Mouse (Mus musculus) heart, postnatal 25 days (tissue): Measurements from ENCODE around the gene Ccdc74a. TPM values are rescaled to one million over a fixed set of nuclear protein-coding genes. Genes with fewer than 3 reads are reported as not detected.
"Not testable (repeated sequence)": the region's sequence is repeated elsewhere in the genome, so short reads cannot be mapped to it uniquely, and the experiment has no call there.

ENCODE experiments used
- DNase-seq: peaks from one replicate; pipeline ENCODE4 v3.0.0; 2022; ENCODE audit warnings: low spot score
- intact Hi-C: fragments of 180-260 bp; cut with DNase I; formaldehyde crosslinking; loops from one replicate; pipeline ENCODE4 v1.15.1; 2025
- total RNA-seq, 2 experiments: library from RNA; stranded (reverse); gene quantifications; 2 replicates each; pipeline ENCODE4 v1.2.3; 2021

Gene Ccdc74a
- total RNA-seq: under 1 TPM in 1 of 2 experiments, not detected in 1; 0.36 TPM

DNA sequence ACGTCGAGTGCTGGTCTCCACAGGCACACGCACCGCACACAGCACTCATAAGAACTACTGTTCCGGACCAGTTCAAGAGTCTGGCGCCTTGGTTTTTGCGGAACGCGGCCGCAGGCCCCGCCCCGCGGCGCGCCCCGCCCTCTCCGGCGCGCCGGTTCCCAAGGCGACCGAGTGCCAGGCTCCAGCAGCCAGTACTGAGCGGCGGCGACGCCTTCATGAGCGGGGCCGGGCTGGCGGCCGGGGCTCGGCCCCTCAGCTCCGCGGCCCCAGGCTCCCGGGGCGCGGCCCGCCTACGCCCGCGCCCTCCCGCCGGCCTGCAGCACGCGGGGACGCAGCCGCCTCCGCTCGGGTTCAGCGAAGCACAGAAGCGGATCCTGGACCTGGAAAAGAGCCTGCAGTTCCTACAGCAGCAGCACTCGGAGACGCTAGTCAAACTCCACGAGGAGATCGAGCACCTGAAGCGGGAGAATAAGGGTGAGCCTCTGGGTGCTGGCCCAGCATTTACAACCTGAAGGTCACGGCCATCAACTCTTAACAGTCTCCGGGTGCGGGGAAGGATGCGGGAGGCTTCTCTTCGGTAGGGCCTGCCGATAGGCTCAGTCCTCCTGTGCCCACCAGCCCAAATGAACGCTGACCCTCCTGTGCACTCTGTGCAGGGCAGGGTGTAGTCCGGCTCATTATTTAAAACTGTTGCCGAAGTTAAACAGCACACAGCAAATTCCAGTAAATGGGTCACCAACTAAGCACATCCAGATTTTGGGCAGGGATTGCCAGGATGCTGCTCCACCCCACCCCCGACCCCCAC is at the start of gene Ccdc74a:
Ccdc74a (plus strand) TSS at position 161 of the 805 bp plus-strand sequence.
- intact Hi-C loops: loop anchor here (5.0 kb wide), 1 partner anchor 76 kb away; no protein-coding TSS in a partner anchor
- peak; percentile 73 for DNase-seq

DNA sequence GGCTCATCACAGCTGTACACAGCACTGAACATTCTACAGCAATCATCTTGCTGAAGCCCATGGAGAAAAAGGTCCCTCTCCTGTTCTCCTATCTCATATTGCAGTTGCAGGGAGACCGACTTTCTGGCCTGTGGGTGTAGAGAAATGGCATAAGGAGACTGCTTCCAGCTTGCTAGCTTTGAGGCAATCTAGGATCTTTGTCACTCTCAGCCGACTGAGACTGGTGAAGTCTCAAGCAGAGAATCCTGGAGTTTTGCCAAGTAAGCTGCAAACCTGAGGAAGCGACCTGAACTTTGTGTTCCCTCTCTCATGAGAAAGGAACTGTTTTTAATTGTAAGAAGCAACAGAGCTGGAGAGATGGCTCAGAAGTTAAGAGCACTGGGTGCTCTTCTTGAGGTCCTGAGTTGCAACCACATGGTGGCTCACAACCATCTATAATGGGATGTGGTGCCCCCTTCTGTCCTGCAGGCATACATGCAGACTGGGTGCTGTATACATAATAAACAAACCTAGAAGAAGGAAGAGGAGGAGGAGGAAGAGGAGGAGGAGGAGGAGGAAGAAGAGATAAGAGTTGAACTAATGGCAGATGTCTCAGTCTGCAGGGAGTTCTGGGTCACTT is 45.2 kb upstream of the Ccdc74a start:
- DNase-seq: no peak
- intact Hi-C loops: no loop called here

DNA sequence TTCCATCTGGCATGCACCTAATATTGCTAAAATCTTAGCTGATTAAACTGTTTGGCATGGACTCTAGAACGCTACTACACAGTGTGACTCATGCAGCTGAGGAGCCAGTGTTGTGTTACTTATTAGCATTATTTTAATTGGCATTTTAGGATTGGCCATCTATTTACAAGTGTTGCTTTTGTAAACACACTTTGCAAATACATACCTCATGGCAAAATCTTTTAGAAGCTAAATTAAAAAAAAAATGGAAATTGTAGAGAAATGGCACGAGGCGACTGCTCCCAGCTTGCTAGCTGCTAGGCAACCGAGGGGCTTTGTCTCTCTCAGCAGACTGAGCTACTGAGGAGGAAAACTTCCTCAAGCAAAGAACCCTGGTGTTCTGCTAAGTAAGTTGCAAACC is 41.3 kb upstream of the Ccdc74a start:
- intact Hi-C loops: no loop called here
- DNase-seq: no peak

DNA sequence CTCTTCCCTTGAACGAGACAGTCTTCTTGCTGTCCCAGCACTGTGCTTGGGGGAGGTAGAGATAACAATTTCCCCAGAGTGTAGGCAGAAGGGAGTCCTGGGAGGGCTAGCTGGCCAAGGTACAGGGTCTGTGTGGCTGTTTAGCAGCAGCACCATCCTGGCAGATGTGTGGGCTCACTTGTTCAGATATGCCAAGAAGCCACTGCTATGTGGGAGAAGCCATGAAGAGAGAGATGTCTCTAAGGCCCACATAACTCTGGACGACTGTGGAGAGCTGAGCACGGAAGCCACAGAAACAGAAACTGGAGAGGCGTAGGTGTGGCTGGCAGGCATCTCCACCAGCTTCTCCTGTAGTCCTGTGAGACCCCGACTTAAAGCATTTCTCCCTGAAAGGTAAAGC is 40.6 kb upstream of the Ccdc74a start:
- intact Hi-C loops: no loop called here
- DNase-seq: no peak

DNA sequence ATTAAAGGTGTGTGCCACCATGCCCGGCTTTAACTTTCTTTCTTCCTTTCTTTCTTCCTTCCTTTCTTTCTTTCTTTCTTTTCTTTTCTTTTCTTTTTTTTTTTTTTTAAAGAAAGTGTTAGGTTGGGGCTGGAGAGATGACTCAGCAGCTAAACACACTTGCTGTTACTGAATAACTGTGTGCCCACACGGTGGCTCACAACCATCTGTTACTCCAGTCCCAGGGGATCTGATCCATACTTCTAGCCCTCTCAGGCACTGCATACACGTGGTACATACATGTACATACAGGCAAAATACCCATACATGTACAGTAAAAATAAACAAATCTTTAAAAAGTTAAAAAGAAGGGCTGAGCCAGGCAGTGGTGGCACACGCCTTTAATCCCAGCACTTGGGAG is 34.9 kb upstream of the Ccdc74a start:
- no peak for DNase-seq
- intact Hi-C loops: no loop called here

DNA sequence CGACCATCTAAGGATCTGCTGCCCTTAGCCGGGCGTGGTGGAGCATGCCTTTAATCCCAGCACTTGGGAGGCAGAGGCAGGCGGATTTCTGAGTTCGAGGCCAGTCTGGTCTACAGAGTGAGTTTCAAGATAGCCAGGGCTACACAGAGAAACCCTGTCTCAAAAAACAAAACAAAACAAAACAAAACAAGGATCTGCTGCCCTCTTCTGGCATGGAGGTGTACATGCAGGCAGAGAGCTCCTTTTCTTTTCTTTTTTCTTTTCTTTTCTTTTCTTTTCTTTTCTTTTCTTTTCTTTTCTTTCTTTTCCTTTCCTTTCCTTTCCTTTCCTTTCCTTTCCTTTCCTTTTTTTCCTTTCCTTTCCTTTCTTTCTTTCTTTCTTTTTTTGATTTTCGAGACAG is 31.5 kb upstream of the Ccdc74a start:
- intact Hi-C loops: loop anchor here (1.0 kb wide), 1 partner anchor 56 kb away; no protein-coding TSS in a partner anchor
- DNase-seq: not testable (repeated sequence)

DNA sequence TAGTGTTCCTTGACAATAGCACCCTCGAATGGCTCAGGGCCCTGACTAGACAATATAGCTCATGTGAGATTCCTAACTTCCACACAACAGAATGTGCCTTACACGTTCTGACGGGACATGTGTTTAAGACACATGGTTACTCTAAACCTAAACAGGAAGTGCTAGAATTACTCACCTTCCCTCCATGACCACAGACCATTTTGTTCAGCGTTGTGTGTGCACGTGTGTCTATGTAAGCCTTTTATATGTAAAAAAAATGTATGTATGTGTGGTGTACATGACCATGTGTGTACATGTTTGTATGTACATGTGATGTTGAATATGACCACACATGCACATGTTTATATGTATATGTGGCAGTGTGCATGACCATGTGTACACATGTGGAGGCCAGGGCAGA is 30.1 kb upstream of the Ccdc74a start:
- DNase-seq: no peak

DNA sequence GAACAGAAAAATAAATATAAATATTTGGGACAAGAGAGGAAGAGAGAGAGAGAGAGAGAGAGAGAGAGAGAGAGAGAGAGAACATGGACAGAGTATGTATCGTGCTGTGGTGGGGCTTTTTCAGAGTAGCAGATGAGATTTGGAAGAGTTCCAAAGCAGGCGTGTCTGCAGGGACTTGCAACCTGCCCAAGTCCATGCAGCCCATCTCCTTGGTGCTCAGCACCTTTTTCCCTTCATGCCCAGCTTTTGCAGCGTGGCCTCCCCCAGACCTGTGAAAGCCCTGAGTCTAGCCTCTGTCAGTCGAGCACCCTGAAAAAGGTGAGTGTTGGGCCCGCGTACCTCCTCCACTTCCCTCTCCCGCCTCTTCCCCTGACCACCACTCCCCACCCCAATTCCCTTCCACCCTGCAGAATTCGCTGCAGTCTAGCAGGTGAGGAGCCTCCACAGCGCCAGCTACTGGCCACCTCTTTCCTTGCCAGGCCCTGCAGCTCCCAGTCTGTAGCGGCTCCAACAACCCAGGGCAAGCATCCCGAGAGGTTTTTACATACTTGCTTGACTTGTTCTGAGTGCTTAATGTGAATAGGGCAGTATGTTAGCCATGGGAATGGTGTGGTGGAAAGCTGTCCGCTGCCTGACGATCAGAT is 28.2 kb upstream of the Ccdc74a start:
- no peak for DNase-seq
- intact Hi-C loops: no loop called here

More for the DNA sequence above, 30.1 kb upstream of the Ccdc74a start:
- intact Hi-C loops: no loop called here

DNA sequence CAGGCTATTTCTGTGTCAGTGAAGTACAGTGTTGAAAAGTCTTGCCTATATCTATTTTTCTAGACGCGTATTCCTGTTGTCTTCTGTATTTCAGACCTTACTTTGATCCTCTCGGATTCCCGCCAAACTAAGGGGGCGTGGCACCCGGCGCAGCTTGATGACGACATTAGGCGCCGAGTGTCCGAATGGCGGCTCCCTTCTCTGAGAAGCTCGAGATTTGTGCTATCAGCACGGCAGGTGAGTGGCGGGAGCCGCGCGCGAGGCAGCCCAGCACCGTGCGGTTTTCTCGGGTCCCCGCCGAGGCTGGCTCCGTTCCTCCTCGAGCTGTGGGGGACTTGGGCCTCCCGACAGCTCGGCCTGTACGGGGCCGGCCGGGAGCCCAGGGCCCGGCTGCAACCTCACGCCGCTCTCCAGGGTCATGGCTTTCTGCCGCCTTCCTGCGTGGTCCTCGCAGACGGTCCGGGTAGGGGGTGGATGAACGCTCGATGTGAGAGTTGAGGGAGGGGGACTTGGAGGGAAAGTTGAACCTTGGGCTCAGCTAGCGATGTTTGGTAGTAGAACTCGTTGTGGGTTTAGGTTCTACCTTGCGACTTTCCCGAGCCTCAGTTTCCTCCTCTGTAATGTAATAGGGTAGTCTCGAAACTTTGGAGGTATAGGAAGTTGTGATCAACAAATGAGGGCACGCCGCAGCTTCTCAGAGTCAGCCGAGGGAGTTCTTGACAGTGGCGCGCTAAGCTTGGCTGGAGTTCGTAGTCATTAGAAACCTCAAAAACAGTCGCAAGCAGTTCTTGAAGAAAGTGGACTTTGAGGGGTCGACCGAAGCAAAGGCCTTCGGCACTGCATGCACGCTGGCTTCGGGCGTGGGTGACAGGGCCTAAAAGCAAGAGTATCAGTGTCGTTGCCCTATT is 26.8 kb upstream of the Ccdc74a start, which contains the start of gene Smpd4:
Smpd4 (plus strand) TSS at position 157 of the 908 bp plus-strand sequence.
- intact Hi-C loops: no loop called here
- DNase-seq: peak; percentile 63

DNA sequence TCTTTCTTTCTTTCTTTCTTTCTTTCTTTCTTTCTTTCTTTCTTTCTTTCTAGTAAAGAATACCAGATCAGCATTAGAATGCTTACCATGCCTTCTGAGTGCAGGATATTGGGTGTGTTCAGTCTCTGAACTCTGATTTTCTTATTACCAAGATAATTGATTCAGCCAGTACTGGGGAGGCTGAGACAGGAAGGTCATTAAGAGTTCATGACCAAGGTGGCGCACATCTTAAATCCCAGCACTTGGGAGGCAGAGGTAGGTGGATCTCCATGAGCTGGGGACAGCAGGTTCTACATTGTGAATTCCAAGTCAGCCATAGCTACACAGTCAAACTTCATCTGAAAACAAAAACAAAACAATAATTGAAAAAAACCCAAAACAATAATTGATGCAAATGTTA is 24.3 kb upstream of the Ccdc74a start:
- intact Hi-C loops: no loop called here
- DNase-seq: no peak

DNA sequence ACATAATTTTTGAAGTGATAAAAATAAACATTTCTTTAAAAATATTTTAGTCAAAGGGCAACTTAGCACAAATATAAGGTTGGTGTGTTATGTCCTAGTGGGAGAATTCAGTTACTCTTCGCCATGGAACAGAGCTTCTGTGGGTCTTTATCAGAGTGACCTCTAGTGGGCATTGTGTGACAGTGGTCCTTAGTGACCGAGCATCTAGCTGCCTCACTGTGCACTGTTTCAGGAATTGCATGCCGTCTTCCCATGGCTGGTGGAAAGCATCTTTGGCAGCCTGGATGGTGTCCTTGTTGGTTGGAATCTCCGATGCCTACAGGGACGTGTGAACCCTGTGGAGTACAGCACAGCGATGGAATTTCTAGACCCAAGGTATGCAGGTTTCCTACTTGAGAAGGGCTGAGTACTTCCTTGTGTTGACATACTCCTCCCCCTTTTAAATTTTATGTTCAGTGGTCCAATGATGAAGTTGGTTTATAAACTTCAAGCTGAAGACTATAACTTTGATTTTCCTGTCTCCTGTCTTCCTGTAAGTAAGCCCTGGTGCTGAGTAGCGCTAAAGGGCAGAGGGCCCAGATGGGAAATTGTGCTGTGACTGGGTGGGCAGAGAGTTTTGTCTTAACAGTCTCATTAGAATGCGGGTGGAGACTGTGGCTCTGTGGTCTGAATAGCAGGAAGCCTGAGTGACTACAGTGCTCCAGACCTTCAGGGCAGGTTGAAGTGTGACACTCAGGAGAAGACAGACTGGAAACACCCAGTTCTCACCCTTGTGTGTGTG is 20.6 kb upstream of the Ccdc74a start:
- no peak for DNase-seq
- intact Hi-C loops: no loop called here

DNA sequence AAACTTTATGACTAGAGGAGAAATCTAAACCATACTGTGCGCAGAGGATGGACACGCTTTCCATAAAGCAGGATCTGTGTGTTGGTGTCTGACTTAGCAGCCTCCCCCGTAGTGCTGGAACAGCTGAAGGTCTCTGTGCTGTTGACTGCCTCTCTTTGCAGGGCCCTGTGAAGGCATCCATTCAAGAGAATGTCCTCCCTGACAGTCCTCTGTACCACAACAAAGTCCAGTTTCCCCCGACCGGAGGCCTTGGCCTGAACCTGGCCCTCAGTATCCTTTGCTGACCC is 20.1 kb upstream of the Ccdc74a start:
- no peak for DNase-seq
- intact Hi-C loops: no loop called here

DNA sequence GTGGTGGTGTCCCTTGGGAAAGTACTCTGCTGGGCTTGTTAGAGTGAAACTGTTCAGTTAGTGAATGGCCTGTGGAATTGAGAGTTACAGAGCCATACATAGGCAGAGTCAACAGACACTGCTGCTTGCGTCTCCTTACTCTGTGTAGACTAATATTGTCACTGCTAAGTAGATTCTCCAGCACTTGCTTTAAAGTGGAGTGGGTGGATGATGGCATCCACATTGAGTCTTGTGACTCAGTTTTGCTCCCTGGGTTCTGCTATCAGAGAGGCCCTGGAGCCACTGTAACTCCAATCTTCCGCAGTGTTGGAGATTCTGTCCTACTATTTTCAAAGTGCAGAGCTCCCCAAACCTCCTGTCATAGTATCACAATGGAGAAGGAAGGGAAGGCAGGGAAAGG is 13.7 kb upstream of the Ccdc74a start:
- intact Hi-C loops: no loop called here
- no peak for DNase-seq

DNA sequence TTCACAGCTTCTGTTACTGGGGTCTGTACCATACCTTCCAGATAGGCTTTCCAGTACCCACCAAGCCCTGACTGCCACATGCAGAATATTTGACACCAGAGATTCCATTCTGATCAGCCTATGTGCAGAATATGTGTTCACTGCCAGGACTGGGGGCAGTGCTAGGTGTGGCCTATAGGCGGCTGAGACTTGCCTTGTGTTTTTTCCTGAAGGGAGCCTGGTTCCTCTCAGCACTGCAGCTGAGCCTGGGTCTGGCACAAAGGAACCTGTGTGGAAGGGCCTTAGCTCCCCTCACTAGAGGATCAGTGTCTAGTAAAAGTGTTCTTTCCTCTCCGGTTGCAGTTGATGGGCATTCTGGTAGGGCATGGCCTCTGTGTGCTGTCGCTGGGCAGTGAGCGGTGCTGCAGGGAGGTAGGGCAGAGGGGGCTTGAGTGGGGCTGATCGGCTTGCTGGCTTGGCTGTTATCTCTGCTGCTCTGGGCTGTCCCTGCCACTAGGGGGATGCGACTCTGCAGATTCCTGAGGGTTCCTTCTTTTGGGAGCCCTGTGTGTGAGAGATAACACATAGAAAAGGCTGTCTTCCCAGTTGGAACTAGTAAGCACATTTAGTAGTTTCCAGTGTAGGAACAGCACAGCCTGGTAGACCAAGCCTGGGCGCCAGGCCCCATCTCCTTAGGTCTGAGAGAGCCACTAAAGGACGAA is 12.6 kb upstream of the Ccdc74a start:
- intact Hi-C loops: no loop called here
- no peak for DNase-seq

DNA sequence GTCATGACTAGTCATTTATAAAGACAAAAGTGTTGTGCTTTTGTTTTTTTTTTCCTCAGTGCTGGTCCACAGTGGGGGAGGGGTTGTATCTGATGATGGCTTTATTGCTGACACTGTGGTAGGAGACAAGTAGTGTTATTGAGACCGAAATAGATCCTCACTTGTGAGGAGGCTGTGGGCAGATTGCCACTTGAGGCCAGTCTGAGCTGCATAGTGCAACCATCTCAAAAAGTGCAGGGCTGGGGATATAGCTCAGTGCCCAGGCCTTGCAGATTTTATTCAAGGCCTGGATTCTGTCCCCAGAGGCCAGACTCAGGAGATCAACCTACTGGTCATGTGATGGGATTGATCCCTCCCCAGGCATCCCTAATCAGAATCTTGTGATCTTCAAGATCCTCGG is 9.4 kb upstream of the Ccdc74a start:
- intact Hi-C loops: no loop called here
- DNase-seq: no peak

DNA sequence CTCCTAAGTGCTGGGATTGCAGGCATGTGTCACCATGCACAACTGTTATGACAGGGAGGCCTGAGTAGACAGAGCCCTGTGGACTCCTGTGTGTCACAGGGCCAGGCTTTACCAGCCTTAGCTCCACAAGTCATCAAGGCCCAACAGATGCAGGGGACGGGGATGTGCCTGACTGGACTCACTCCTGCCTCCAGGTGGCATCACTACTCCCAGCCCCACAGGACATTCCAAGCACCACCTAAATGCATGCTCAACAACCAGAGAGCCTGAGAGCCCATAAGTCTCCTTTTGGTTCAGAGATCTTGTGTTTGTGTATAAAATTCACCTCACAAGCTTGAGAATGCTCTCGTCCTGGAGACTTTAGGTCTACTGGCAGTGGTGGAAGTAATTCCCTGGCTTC is 8.7 kb upstream of the Ccdc74a start:
- no peak for DNase-seq
- intact Hi-C loops: no loop called here

DNA sequence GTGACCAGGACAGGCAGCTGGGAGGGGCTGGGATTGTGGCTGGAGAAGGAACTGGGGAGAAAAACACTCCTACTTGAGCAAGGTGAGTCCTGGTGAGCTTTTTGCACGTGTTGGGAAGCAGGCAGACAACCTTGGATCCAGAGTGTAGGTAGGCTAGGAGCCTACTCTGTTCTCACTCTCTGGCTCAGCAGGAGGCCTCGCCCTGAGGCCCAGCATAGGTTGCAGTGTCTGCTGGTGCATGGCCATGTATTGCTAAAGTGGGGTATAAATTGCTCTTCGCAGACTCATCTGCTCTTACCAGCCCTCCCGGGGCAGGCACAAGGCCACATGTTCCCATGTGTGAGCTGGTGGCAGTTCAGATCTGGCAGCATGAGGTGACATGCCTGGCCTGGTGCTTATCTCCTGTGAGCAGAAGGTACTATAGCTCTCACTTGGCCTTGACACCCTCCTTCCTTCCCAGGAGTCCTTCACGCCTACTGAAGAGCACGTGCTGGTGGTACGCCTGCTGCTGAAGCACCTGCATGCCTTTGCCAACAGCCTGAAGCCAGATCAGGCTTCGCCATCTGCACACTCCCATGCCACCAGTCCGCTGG is 8.1 kb upstream of the Ccdc74a start:
- intact Hi-C loops: no loop called here
- no peak for DNase-seq

DNA sequence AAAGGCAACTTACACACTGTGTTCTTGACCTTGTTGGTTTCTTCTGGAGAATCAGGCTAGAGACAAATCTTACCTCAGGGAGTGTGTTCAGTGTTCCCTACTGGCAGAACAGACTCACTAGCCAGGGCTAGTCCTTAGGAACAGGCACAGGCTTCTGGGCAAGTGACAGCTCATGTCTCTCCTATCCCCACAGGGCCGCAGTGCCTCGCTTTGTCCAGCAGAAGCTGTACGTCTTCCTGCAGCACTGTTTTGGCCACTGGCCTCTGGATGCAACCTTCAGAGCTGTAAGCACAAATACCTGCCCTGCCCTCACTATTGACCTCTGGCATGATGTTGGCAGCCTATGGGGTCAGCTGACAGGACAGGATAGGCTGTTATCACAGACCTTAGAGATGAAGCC is 7.2 kb upstream of the Ccdc74a start:
- no peak for DNase-seq
- intact Hi-C loops: no loop called here
